ENCODE assay signal across 9 mouse cellular contexts in the genomic region with DNA sequence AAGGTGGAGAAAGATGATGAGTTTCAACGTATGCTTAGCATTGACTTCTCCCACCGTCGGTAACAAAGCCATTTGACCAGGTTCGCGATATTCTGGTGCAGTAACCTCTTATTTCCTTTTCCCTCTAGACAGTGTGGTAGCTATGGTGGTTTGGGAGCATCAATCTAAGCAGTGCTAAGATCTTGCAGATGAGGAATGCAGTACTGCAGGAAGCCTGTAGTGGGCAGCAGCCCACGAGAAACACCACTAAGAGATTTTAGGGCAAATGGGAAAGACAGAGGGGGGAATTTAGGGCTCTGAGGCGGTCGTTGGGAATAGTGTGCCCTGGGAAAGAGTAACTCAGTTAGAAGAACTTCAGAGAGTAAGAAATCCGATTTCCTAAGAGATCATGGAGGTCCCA. TPM values are rescaled to one million over a fixed set of nuclear protein-coding genes. Genes with fewer than 3 reads are reported as not detected.
DNase-seq lines count a peak whose midpoint lies in the region; ATAC-seq and TF ChIP-seq lines count a peak whose summit lies in the region.
"Had no signal": no experiment of that assay in that cellular context is flagged by ENCODE, and none has a peak within 500 bp of the region (broad histone marks: within the 10 kb centered on the region; RNA-seq: fewer than 3 reads in every experiment).

No protein-coding gene starts in this region.

- H3K27ac ChIP-seq in bone marrow macrophage, adult 2 months (ENCODE audit: insufficient read depth, low read depth, low read length) = no peak overlapping the region
- H3K27ac ChIP-seq: macrophage had no signal

- no peak for TF ChIP-seq POLR2A in bone marrow macrophage, adult 2 months (IDR thresholded peaks at IDR 0.05; ENCODE audit: borderline replicate concordance, low read depth, low read length)

- TF ChIP-seq CTCF in bone marrow macrophage, adult 2 months (IDR thresholded peaks at IDR 0.05; ENCODE audit: low read depth, low read length) = peak; percentile 32; the same call in 1 of the 2 replicates

- peak; percentile 39 for DNase-seq in gastrocnemius, adult 18-20 months (ENCODE audit: low spot score)
- no peak for DNase-seq in gastrocnemius, postnatal 14 days
- DNase-seq in heart, postnatal 4 days = peak; percentile 64
- DNase-seq in left cerebral cortex, adult 11 months (ENCODE audit: low spot score) = peak; percentile 47
- DNase-seq in lung, postnatal 4 days = peak; percentile 42 to 62
- peak; percentile 58 for DNase-seq in right cerebral cortex, postnatal 4 days

- ATAC-seq in erythroblast, adult 5-6 weeks (replicated peaks; ENCODE audit: low FRiP score, poor library complexity, severe bottlenecking) = peak; percentile 84

- H3K4me3 ChIP-seq in bone marrow macrophage, adult 2 months (ENCODE audit: insufficient read depth, low read length) = peak overlapping the region; percentile 37; the same call in 1 of the 2 replicates

- intact Hi-C loops in gastrocnemius, postnatal 14 days (cut with DNase I; ENCODE audit: low total_unique reads) = loop anchor here (10.0 kb wide), 1 partner anchor 168 kb away; no protein-coding TSS in a partner anchor

- H3K4me1 ChIP-seq in bone marrow macrophage, adult 2 months (ENCODE audit: control insufficient read depth, insufficient read depth, low read length) = 0 out of 2 replicates have a peak, but pooled peaks cover 2% of the 10 kb centered on the region

RNA-seq across cellular contexts. Expression of a gene that starts 9.0 kb away (rescaled TPM):
- 1 to 10 TPM; 1.1 to 1.9 TPM for total RNA-seq in gastrocnemius, adult 18-20 months (2021)
- 1 to 10 TPM; 1.7 to 2.3 TPM for total RNA-seq in gastrocnemius, postnatal 14 days (2021)
- polyA plus RNA-seq in bone marrow macrophage, adult 2 months (2012; ENCODE audit: insufficient read depth, insufficient read length, missing spikeins) = 4.1 and 4.2 TPM in 2 replicates
- total RNA-seq in erythroblast, adult 5-6 weeks (2015; ENCODE audit: low replicate concordance) = 0.84 TPM in 1 of 2 replicates, not detected in the other
- 0.34 and 1.4 TPM in 2 replicates for total RNA-seq in erythroblast, adult 5-6 weeks (2017; ENCODE audit: low replicate concordance)
- 1 to 10 TPM; 4.6 to 5.3 TPM for total RNA-seq in heart, postnatal 4 days (2021)

RNA-seq across cellular contexts. Expression of a gene that starts 46.8 kb away (rescaled TPM):
- total RNA-seq in gastrocnemius, adult 18-20 months (2021) = not detected
- total RNA-seq in gastrocnemius, postnatal 14 days (2021) = under 1 TPM; 0.11 to 0.37 TPM
- not detected in 2 replicates for polyA plus RNA-seq in bone marrow macrophage, adult 2 months (2012; ENCODE audit: insufficient read depth, insufficient read length, missing spikeins)
- total RNA-seq in erythroblast, adult 5-6 weeks (2015; ENCODE audit: low replicate concordance) = not detected in 2 replicates
- total RNA-seq in erythroblast, adult 5-6 weeks (2017; ENCODE audit: low replicate concordance) = 4.2 TPM in 1 of 2 replicates, not detected in the other
- under 1 TPM; 0.32 to 0.41 TPM for total RNA-seq in heart, postnatal 4 days (2021)
- polyA plus RNA-seq: macrophage had no signal
